Mouse (Mus musculus): ENCODE results near the gene Sh2b2.
"Not testable (repeated sequence)": the region's sequence is repeated elsewhere in the genome, so short reads cannot be mapped to it uniquely, and the experiment has no call there.

The Sh2b2 gene

GRCm38 (mm10) chr5:136237607-136238006 is 8.7 kb downstream of the Sh2b2 start:
- DNase-seq: peak; percentile 11 to 39

- DNase-seq: no peak
These were observed 9.7 kb downstream of the Sh2b2 start for GRCm38 (mm10) chr5:136236611-136237010.

GRCm38 (mm10) chr5:136230348-136231035 is 15.9 kb downstream of the Sh2b2 start:
- no peak for DNase-seq

- no peak for DNase-seq
These were observed 20.0 kb downstream of the Sh2b2 start for GRCm38 (mm10) chr5:136226246-136226876.

- DNase-seq: no peak
These were observed 27.8 kb downstream of the Sh2b2 start for GRCm38 (mm10) chr5:136218585-136218984.

- DNase-seq: no peak
These were observed 28.4 kb downstream of the Sh2b2 start for GRCm38 (mm10) chr5:136217932-136218381.

GRCm38 (mm10) chr5:136217004-136217665 is 29.2 kb downstream of the Sh2b2 start:
- DNase-seq: no peak

- DNase-seq: peak in 1 of 2 experiments; percentile 13
These were observed 30.4 kb downstream of the Sh2b2 start for GRCm38 (mm10) chr5:136215958-136216357.

- no peak for DNase-seq
These were observed 31.1 kb downstream of the Sh2b2 start for GRCm38 (mm10) chr5:136215211-136215610.

GRCm38 (mm10) chr5:136213716-136214115 is 32.6 kb downstream of the Sh2b2 start:
- no peak for DNase-seq

- DNase-seq: no peak
These were observed 33.6 kb downstream of the Sh2b2 start for GRCm38 (mm10) chr5:136212716-136213115.

GRCm38 (mm10) chr5:136211341-136212102 is 34.8 kb downstream of the Sh2b2 start:
- not testable (repeated sequence) for DNase-seq

GRCm38 (mm10) chr5:136210549-136210948 is 35.8 kb downstream of the Sh2b2 start:
- no peak for DNase-seq

- peak; percentile 70 to 79 for DNase-seq
These were observed 44.5 kb downstream of the Sh2b2 start for GRCm38 (mm10) chr5:136201832-136202231.

- DNase-seq: peak; percentile 13 to 27
These were observed 46.8 kb downstream of the Sh2b2 start for GRCm38 (mm10) chr5:136199526-136199925.

- peak; percentile 92 to 95 for DNase-seq
These were observed 47.6 kb downstream of the Sh2b2 start, which contains the start of gene Prkrip1 for GRCm38 (mm10) chr5:136198474-136199391. Gene Prkrip1, minus strand, starts transcription at chr5:136198963.

- DNase-seq: no peak
These were observed 54.5 kb downstream of the Sh2b2 start for GRCm38 (mm10) chr5:136191870-136192269.

- DNase-seq: peak; percentile 43 to 79
These were observed 59.6 kb downstream of the Sh2b2 start for GRCm38 (mm10) chr5:136186723-136187122.

- no peak for DNase-seq
These were observed 62.6 kb downstream of the Sh2b2 start for GRCm38 (mm10) chr5:136183766-136184165.

GRCm38 (mm10) chr5:136182830-136183229 is 63.5 kb downstream of the Sh2b2 start:
- no peak for DNase-seq

GRCm38 (mm10) chr5:136182049-136182448 is 64.3 kb downstream of the Sh2b2 start:
- no peak for DNase-seq

GRCm38 (mm10) chr5:136181197-136181596 is 65.2 kb downstream of the Sh2b2 start:
- no peak for DNase-seq
